Mouse (Mus musculus) cerebellum, postnatal 10 days (tissue): ENCODE measurements around the gene Snx10.

Experiments used
- DNase-seq, 2 experiments: peaks; one replicate each; pipeline ENCODE4 v3.0.0; 2021; ENCODE audit warnings: mixed read lengths in 2 of 2

Snx10 gene

DNA sequence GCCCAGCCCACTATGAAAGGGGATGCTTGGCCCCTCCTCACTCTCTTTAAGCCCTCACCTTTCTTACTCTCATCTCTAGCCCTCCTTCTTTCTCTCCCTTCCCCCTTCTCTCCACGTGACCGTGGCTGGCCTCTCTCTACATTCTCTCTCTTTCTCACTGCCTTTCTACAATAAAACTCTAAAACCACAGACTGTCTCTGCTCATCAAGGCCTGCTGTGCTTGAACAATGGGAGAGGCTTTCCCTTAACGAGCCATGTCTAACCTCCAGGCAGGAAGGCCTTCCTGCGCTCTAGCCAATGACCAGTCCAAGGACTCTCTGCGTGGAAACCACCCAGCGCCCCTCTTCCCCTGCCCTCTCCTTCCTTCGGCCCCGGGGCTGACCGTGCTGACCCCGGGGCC lies 11.9 kb downstream of the Snx10 start:
- DNase-seq, result no peak

DNA sequence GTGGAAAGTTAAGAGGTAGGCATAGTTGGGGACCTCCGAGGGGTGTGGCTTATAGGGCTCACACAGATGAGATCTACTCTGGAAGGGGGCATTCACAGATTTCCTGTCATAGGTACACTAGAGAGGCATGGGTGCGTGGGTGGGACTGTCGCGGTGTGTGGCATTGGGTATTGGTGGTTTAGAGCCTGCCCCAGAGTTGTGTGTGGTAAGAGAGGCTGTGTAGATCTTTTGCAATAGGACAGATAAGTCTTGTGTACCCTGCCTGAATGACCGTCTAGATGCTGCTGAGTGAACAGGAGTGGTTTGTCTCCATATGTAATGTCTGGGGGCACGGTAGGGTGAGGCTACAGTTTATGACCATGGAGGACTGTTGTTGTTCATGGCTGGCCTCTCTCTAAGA lies 16.8 kb downstream of the Snx10 start:
- DNase-seq, result no peak

DNA sequence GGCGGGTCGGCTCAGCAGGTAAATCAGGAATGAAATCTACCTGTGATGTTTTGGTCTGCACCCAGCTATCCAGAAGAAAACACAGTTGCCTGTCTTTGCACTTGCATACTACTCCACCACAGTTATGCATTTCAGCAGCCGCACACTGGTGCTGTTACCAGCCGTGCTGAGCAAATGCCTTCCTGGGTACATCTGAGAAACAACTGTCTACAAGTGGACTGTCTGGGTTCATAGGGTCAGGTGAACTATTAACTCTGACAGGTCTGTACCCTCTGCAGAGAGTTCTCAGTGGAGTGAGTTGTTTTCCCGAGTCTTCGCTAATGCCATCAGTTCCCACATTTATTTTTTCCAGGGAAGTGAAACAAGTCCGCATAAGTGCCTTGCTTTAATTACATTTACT lies 17.7 kb downstream of the Snx10 start:
- no peak for DNase-seq

DNA sequence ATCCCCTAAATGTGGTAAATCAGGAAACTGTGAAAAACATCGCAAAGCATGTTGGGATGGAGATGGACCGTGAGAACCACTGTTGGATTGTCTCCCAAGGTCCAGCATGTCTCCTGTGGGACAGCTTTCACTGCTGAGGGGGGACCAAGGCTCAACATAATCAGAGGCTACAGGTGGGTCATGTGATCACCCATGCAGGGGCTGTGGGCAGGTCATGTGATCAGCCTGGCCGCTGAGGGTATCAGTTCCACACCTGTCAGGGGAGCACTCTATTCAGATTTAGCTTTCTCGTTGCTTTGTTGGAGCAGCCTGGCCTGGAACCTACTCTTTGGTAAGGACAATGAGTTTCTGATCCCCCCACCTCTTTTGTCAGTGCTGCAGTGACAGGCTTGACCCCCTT lies 18.4 kb downstream of the Snx10 start:
- DNase-seq, result no peak

DNA sequence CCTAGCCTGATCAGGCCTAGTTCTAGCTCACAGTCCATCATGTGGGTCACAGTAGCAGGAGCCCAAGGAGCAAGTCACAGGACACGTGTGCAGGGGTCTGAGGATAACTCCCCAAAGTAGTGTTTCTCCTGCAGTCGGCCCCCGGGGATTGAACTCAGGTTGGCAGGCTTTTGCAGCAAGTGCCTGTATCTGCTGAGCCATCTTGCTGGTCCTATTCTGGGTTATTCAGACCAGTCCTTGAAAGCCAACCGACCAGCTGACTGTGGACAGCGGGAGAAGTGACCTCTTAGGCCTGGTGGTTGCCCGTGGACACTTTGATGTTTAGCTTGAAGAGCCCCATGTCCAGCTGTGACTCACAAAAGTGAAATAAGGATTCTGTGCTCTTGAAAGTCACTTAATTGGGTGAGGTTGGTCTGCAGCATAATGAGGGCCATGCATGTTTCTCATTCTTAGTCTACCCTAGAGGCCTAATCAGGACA lies 20.0 kb downstream of the Snx10 start:
- DNase-seq, result no peak

DNA sequence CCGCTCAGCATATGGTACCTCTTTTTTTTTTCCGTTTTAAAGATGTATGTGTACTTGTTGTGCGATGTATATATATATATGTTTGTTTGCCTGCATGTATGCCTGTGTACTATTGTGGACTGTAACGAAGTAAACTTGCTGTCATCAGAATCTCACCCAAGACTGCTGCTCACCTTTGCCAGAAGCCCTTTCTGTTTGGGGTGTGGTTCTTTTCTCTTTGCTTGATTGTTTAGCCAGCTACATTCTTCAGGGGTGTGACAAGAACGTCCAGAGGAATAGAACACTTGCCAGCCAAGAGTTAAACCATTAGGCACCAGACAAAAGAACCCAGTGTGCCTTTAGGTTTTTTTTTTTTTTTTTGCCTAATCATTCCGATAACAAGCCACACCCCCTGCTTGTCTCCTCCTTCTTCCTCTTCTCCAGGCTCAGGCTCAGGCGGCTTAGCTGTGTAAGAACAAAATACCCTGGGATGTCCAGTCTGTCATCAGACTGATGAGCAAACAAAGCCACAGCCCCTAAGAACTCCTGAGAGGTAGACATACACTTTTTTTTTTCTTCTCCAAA lies 20.5 kb downstream of the Snx10 start:
- no peak for DNase-seq

DNA sequence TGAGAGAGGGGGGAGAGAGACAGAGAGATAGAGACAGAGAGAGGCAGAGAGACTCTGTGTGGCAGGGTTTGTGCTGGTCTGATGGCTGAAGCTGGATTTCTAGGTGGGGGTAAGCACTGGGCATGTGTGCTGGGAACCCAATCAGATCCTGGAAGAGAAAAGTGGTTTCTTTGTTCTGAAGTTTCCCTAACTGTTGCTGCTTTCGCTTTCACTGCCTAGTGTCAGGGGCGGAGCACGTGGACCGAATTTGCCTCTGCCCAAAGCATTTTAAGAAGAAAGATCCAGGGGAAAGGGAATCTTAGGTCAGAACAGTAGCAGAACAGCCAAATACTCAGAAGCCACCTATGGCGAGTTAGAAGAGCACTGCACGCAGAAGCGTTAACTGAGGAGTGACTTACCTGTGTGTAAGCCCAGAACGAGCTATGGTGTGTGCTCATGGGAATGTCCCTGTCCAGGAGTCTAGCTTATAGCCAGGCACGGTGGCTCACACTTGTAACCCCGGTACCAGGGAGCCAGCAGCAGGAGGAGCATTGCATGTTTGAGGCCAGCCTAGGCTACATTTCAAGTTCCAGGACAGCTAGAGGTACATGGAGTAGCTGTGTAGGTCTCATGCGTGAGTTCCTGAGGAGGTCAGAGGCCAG lies 21.6 kb downstream of the Snx10 start:
- DNase-seq, result no peak

DNA sequence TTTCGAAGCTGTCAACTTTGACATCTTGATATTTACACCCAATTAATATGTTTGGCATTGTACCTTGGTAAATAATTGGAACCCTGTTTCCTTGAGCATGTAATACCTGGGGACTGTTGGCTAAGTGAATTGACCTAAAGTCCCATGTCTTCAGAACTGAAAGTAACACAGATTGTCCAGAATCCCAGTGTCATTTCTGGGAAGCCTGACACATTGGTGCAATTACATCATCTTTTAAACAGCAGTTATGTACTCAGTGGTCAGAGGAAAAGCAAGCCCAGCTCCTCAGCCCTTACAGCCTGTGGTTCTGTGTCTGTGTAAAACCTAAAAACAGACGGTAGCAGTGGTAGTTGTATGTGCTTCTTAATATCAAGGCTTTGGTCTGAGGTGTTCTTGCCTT lies 22.4 kb downstream of the Snx10 start:
- no peak for DNase-seq

DNA sequence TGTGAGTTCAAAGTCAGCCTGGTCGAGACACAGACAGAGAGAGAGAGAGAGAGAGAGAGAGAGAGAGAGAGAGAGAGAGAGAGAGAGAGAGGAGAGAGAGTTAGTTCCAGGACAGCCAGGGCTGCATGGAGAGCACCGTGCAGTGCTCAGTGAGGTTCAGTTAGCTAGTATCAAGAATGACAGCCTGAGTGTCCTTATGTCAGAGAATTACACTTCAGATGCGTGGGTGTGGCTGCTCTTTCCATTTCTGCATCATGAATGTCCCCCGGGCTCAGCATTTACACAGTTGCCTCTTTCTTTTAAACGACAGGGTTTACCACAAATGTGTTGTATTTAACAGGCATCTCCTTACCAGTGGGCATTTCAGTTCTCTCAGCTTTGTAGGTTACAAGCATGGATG lies 25.1 kb downstream of the Snx10 start:
- no peak for DNase-seq

DNA sequence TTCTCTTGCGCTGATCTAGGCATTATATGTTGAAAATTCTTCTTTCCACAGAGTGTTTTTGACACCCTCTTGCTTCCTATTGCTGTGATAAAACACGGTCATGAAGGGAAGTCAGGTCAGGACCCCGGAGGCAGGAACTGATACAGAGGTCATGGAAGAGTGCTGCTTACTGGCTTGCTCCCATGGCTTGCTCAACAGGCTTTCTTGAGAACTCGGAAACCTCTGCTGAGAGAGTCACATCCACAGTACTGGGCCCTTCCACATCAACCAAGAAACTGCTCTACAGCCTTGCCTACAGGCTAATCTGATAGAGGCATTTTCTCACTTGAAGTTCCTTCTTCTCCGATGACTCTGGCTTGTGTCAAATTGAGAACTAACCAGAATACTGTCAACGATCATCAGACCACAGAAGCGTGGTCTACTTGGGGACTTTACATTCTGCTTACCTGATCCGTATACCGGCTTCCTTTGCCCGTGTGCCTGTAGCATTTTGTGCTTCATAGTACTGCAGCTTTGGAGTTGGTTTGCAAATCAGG lies 27.6 kb downstream of the Snx10 start:
- no peak for DNase-seq

DNA sequence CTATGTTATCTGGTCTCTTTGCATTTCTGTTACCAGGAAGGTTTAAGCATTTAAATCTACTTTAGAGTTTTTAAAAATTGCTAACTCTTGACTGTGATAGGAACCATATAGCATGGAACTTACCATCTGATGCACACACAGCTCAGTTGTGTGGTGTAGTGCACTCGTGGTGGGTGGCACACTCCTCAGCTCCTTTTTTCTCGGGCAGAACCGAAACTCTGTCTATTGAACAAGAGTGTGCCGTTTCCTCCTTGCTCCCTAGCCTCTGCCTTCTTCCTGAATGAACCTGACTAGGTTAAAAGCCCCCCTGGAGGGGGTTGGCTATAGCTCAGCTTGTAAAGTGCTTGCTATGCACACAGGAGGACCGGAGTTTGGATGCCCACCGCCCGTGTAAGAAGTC lies 32.9 kb downstream of the Snx10 start:
- DNase-seq, result no peak

DNA sequence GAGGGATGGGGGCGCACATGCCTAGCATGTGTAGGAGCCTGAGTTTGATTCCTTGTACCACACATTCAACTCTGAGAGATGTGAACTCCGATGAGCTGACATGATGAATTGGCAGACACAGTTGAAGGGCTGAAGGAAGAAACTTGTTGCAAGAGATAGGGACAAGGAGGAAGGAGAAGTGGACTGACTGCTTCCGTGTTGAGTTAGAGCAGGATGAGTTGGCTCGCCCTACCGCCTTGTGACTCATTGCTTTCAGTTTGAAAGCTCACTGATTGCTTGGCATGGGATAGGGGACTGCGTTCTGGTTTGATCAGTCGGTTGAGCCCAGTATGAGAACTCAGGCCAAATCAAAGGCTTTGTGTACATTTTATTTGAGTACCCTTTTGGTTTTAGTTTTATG lies 34.6 kb downstream of the Snx10 start:
- no peak for DNase-seq

DNA sequence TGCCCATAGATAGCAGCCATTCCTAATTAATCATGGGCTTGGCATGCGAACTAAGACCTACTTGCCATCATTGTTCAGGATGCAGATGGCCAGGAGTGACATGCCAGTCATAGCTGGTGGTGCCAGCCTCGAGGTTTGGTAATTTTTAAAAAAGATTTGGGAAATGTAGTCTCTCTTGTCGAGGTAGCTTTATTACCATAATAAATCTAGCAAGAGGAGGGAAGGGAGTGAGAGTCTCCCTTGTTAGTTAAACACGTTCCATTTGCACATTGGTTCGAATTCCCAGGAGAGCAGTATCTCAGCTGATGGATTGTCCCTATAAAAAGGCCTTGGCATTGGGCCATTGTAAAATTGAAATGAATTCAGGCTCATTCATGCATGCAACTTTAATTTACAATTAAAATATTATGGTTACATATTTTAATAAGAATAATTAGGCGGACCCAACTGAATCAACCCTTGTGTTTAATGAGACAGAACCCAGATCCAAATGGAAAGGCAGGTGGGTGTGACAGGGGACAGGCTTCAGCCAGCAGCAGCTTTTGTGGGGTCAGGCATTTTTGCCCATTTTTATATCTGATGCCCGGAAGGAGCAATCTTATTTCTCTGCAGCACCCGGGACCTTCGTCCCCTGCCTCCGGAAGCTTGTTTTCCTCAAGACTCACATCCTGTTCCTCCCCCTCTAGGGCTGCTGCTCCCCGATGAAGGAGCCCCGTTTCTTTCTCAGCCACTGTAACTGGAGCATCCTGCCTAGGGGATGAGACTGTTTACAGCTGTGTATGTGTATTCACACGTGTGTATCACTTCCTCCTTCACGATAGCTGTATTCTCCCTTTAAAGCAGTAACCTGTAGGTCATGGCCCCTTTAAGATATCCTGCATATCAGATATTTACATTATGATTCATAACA lies 43.3 kb downstream of the Snx10 start:
- peak; percentile 69 to 70 for DNase-seq

DNA sequence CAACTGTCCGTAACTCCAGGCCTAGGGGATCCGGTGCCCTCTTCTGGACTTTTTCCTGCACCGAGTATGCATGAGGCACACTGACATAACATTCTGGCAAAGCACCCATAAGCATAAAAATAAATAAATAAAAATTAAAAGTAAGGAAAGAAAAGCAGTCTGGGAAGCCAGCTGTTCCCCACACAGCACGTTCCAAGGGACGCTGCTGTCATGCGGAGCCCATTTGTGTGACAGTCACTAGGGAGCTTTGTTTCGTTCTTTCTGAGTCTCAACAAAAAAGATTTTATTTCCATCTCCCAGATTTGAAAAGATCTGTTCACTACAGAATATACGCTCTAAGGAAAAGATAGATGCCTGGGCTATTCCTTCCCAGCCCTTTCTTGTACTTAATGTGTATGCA lies 45.4 kb downstream of the Snx10 start:
- no peak for DNase-seq

DNA sequence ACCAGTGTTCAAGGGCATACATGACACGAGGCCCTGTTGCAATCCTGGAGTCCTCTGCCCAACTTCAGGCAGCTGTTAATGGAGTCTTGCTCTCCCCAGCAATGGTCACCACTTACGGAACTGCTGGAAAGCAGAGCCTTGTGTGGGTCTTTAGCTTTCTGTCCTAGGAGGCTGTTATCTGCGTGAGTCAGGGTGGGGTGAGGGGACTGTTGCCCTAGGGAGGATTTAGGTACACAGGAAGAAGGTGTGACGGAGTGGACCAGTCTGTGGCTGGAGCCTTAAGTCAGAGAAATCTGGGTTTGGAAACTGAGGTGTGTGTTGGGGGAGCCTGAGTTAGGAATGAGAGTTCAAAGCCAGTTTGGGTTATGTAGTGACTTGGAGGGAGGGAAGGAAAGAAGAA lies 49.4 kb downstream of the Snx10 start:
- no peak for DNase-seq

DNA sequence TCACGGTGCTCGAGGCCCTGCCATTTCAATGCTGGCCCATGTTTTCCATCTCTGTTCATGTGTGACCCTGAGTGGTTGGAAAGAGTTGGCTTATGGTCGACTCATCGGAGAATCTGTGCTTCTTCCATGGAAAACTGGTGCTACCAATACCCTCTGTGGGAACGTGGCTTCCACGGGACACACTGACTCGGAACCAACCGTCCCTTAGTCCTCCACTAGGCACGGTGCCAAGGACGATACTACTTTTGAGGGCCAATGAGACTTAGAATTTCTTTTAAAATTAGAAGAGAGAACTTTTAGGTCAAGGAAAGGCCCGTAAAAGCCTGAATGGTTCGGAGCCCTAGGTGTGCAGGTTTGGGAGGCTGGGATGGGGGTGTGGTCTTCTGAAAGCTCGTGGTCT lies 50.4 kb downstream of the Snx10 start:
- no peak for DNase-seq

DNA sequence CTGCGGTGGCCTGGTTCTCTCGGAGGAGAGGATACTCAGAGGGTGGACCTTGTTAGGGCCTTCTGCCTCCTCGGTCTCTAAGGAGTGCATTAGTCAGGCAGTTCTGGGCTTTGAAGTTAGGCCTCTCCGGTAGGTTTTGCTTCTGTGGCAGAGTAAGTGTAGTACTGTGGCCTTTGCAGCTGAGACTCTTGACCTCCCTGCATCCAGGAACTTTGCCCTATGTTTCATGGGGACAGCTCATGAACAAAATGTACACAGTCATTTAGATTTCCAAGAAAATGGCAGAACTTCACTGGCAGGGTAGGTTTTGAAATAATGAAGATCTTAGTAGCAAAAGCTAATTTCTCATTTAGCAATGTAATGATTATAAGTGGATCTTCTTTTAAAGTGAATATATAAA lies 54.7 kb downstream of the Snx10 start:
- no peak for DNase-seq

DNA sequence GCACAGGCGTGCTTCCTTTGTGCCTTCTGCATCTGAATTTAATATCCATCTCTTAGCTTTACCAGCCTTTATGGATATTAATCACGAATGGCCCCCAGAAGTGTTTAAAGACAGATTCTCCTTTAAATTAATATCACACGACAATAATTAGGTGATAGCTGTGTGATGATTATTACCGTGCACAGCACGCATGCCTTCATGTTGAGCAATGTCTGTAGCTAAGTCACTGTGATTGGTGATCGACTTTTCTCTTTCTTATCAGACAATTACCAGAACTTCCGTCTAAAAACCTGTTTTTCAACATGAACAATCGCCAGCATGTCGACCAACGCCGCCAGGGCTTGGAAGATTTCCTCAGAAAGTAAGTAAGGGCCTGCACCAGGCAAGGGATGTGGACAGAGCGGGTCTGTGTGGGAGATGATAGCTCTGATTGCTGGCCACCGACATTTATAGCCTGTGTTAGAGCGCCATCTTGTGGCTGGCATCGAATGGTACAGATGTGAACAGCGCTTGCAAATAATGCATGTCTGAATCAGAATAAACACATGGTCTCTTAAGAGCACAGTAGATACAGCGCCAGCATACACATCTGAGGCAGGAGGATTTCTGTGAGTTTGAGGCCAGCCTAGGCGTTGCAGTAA lies 56.5 kb downstream of the Snx10 start:
- peak; percentile 92 to 94 for DNase-seq

DNA sequence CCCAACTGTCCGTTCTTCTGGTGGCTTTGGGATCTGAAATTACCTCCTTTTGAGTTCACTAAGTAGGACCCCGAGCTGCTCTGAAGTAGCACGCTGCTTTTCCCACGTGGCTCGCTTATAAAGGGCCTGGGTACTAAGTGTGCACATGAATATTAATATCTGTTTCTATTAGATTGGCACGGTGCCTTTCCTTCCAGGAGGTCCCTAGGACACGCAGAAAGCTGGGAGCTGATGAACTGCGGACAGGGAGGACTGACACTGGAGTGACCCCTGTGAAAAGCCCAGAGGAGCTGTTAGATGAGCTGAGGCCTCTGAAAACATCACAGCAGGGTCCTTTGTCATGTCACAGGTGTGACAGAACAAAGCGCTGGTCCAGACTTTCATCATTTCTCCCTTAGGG lies 57.7 kb downstream of the Snx10 start:
- no peak for DNase-seq

DNA sequence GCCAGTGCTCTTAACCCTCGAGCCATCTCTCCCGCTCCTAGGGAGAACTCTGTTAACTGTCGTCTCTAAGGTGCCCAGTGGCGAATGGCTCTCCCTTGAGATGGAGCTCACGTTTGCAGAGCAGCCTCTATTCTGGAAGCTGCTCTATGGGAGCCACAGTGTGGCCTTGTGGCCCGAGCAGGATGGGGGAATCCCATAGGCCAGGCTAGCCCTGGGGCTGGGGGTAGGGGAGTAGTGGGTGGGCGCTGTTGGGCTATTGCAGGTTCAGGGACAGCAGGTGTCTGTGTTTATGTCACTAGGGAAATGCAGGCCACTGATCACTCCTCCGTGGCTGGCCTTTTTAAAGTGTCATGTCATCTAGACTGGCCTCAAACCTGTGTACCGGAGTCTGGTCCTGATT lies 58.4 kb downstream of the Snx10 start:
- DNase-seq, result no peak

DNA sequence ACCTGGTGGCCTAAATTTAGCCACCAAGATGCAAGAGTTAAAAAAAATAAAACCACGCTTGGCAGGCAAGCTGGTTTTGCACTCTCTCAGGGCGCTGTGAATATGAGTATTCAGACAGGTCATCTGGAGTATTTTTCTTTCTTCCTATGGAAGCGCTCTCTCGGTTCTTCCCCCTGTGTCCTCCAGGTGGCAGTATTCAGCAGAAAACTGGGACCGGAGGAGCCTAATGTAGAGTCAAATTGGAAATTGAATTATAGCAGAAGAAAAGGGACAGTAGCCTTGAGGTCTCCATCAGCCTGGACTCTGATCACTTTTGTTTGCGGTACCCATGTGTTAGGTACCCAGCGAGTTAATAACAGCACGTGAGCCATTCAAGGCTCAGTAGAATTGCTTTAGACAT lies 62.3 kb downstream of the Snx10 start:
- peak; percentile 87 to 89 for DNase-seq

DNA sequence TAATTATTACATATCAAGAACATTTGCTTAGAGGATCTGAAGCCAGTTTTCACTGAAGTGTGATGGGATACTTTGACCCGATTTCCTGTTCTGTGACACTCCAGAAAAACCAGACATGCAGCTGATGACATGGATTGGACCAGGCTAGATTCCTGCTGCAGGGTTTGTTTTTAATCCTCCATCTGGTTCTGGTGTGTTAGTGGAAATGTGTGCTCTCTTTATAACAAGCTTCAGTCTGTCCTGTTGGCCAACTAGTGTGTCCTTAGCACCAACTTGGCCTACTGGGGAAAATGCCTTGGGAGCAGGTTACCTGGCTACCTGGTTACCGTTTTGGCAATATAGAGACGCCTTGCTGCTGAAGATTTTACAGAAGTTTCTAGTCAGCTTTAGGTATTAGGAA lies 63.6 kb downstream of the Snx10 start:
- no peak for DNase-seq

DNA sequence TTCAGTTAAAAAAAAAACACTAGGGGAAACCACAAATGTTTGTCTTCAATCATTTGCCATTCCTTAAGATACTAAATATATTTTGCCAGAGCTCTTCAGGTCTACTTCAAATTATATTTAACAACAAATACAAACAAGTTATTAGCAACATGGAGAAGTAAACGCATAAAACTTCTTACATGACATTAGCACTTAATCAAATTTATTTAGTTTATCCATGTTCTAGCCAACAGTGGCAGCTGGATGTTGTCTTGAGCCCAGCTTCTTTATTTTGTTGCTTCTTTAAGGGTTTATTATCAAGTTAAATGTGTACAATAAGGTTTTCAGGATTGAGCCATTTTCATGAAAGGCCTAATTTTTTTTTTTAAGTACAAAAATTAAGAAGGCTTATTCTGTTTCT lies 67.6 kb downstream of the Snx10 start:
- no peak for DNase-seq
